Mouse (Mus musculus) ES-Bruce4 (cell line): ENCODE results near the gene B3gnt4.

Source experiments
- EP300 ChIP-seq: IDR thresholded peaks from 2 replicates; pipeline ENCODE4 v1.6.1; 2011; ENCODE audit warnings: low read depth, low read length; ENCODE audit not compliant: insufficient read depth
- POLR2A ChIP-seq: IDR thresholded peaks from one replicate; pipeline ENCODE4 v1.8.1; 2011; ENCODE audit warnings: low read length; ENCODE audit not compliant: insufficient read depth

DNA sequence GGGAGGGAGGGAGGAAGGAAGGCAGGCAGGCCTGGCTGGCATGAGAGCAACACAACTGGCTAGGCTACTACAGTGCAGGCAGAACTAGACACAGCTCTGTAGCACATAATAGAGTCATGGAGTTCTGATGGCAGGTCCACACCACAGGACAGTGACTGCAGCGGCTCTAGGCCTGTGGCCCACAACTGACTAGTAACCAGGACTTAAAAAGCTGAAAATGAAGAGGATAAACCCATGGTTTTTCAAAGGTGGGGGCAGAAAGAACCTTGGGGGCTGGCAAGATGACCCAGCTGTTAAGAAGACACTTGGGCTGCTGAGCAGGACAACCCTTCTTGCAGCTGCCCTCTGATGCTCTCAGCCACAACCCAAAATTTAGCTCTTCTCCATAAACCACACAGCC is 11.4 kb downstream of the B3gnt4 start:
- no peak for TF ChIP-seq POLR2A
- TF ChIP-seq EP300 = no peak
